Mouse (Mus musculus): ENCODE data around the gene Ubtd2. TPM values are rescaled to one million over a fixed set of nuclear protein-coding genes. Genes with fewer than 3 reads are reported as not detected.
"Not testable (repeated sequence)": the region's sequence is repeated elsewhere in the genome, so short reads cannot be mapped to it uniquely, and the experiment has no call there.

The Ubtd2 gene
- total RNA-seq, 2 experiments from 2014 or later = 46.9 to 54.9 TPM

GRCm38 (mm10) chr11:32503711-32504110, 48.5 kb downstream of the Ubtd2 start:
- DNase-seq (ENCODE audit: extremely low spot score in 1 of 2, low spot score in 2 of 2) = no peak
- intact Hi-C loops (cut with DNase I) = no loop called here

DNA sequence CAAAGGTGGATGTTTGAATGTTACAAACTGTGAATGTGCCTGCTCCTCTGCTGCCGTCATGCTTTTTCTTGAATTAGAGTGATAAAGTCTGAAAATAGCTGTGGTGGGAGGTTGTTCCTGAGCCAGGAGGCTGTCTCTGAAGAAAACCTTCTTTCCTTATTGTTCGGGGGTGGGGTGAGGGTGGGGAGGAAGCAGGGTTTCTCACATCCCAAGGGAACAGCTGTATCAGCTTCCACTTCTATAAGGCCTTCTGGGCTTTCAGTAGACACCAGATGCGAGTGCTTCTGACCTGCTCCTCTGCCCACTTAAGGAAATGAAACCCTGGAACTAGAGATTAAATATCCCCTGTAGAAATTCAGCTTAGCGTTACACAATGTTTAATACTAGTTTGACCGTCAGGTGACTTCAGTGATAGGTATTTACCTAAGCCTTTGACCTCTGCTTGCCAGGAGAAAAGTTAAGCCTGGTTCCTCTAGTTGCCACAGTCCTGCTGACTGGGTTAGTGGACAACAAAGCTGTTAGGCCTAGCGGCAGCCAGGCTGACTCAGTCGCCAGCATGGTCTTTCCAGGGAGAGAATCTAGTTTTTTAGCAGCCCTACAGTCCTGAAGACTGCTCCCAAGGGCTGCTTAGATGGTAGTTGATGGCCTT, 50.0 kb downstream of the Ubtd2 start:
- no peak for DNase-seq (ENCODE audit: extremely low spot score in 1 of 2, low spot score in 2 of 2)
- intact Hi-C loops (cut with DNase I) = no loop called here

GRCm38 (mm10) chr11:32510930-32511329, 55.8 kb downstream of the Ubtd2 start:
- intact Hi-C loops (cut with DNase I) = no loop called here
- DNase-seq (ENCODE audit: extremely low spot score in 1 of 2, low spot score in 2 of 2) = no peak

DNA sequence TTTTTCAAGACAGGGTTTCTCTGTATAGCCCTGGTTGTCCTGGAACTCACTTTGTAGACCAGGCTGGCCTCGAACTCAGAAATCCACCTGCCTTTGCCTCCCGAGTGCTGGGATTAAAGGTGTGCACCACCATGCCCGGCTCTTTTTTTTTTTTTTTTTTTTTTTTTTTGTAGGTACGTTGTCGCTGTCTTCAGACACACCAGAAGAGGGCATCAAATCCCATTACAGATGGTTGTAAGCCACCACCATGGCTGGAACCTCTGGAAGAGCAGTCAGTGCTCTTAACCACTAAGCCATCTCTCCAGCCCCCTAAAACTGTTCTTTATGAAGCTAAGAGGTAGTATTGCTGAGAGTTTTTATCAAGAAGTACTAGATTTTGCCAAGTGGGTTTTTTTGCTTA, 59.7 kb downstream of the Ubtd2 start:
- intact Hi-C loops (cut with DNase I); DNase-seq (ENCODE audit: extremely low spot score in 1 of 2, low spot score in 2 of 2): not testable (repeated sequence)

DNA sequence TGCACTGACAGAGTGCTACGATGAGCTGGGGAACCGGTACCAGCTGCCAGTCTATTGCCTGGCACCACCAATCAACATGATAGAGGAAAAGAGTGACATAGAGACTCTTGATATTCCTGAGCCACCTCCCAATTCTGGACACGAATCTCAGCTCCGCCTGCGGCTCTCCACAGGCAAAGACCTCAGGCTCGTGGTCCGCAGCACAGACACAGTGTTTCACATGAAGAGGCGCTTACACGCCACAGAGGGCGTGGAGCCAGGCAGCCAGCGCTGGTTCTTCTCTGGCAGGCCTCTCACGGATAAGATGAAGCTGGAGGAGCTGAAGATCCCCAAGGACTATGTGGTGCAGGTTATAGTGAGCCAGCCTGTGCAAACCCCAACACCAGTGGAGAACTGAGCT, 60.9 kb downstream of the Ubtd2 start:
- intact Hi-C loops (cut with DNase I) = no loop called here
- no peak for DNase-seq (ENCODE audit: extremely low spot score in 1 of 2, low spot score in 2 of 2)

DNA sequence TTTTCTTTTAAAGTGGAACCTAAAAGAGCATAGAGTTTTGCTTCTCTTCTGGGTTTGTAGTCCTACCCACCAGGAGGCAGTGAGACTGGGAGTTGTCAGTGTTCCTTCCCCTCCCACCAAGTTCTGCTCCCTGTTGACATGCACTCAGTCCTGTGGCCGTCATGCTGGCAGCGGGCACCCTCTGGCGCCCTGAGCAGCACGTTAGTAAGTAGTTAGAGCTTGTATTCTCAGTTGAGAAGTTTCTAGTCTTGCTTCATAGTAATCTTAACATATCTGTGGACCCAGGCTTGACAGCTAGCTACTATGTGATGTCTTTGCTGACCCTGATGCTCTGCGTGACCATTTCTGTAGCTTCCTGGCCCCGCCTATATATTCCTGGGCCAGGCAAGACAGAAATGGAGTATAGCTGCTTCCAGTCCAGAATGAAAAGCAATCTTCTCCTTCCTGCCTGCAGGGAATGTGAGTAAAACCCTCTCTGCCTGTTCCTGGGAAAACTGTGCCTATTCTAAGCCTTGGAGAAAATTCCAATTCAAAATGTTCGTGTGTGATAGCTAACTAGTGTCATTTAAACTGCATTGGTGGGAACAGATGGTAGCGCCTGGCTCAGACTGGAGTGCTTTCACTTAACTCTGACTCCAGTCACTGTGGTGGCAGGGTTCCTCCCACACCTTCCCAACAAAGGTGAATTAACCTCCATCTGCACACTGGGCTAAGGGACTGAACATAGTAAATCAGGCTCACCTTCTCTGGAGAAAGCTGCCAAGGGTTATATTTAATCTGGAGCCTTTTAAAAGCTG, 61.9 kb downstream of the Ubtd2 start:
- peak in 1 of 2 experiments; percentile 62 for DNase-seq (ENCODE audit: extremely low spot score in 1 of 2, low spot score in 2 of 2)
- intact Hi-C loops (cut with DNase I) = no loop called here

DNA sequence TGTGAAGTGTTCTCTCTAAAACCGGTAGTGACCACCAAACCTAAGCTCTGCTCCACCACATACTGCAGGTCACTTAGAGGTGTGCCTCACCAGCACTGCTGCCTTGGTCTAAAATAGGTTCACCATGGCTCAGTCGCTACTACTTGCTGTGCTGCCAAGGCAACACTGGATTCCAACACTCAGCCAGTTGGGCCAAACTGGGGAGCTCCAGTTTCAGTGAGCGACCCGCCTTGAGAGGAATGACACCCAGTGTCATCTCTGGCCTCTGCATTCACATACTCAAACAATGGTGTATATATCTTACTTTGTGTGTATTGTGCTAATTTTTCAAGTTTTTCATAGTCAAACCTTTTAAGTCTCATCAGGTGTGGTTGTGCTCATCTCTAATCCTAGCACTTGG, 63.6 kb downstream of the Ubtd2 start:
- DNase-seq (ENCODE audit: extremely low spot score in 1 of 2, low spot score in 2 of 2) = no peak
- intact Hi-C loops (cut with DNase I) = no loop called here

- intact Hi-C loops (cut with DNase I) = no loop called here
- no peak for DNase-seq (ENCODE audit: extremely low spot score in 1 of 2, low spot score in 2 of 2)
These were observed 64.2 kb downstream of the Ubtd2 start for GRCm38 (mm10) chr11:32519354-32519753.

DNA sequence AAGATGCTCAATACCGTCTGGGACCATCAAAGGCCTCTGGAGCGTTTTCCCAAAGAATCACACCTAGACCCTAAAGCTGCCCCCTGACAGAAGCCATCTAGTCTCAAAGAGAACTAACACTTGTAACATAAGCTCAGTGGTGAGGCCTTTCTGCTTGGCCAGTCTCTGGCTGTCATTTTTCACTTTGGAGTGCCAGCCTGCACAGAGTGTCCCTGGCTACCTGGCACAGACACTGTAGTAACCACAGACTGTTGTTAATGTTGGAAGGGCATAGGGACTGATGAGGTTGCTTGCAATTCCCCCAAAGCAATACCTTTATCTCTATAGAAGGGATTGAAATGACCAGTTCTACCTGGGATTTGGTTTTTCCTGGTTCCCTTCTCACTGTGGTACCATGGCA, 66.1 kb downstream of the Ubtd2 start:
- intact Hi-C loops (cut with DNase I) = no loop called here
- no peak for DNase-seq (ENCODE audit: extremely low spot score in 1 of 2, low spot score in 2 of 2)

GRCm38 (mm10) chr11:32524122-32524920, 69.2 kb downstream of the Ubtd2 start:
- intact Hi-C loops (cut with DNase I) = no loop called here
- DNase-seq (ENCODE audit: extremely low spot score in 1 of 2, low spot score in 2 of 2) = no peak

- intact Hi-C loops (cut with DNase I) = no loop called here
- DNase-seq (ENCODE audit: extremely low spot score in 1 of 2, low spot score in 2 of 2) = no peak
These were observed 71.8 kb downstream of the Ubtd2 start for GRCm38 (mm10) chr11:32527006-32527405.

DNA sequence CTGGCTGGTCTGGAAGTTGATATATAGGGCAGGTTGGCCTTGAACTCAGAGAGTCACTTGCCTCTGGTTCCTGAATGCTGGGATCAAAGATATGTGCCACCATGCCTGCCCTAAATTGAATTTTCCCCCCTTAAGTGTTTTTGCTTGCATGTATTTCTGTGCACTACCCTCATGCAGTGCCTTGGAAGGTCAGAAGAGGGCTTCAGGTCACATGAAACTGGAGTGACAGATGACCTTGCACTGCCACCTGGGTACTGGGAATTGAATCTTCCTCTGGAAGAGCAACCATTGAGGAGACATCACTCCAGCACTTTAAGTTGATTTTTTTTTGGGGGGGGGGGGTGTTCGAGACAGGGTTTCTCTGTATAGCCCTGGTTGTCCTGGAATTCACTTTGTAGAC, 75.0 kb downstream of the Ubtd2 start:
- no peak for DNase-seq (ENCODE audit: extremely low spot score in 1 of 2, low spot score in 2 of 2)
- intact Hi-C loops (cut with DNase I) = loop anchor here (5.0 kb wide), 1 partner anchor 57 kb away; no protein-coding TSS in a partner anchor

DNA sequence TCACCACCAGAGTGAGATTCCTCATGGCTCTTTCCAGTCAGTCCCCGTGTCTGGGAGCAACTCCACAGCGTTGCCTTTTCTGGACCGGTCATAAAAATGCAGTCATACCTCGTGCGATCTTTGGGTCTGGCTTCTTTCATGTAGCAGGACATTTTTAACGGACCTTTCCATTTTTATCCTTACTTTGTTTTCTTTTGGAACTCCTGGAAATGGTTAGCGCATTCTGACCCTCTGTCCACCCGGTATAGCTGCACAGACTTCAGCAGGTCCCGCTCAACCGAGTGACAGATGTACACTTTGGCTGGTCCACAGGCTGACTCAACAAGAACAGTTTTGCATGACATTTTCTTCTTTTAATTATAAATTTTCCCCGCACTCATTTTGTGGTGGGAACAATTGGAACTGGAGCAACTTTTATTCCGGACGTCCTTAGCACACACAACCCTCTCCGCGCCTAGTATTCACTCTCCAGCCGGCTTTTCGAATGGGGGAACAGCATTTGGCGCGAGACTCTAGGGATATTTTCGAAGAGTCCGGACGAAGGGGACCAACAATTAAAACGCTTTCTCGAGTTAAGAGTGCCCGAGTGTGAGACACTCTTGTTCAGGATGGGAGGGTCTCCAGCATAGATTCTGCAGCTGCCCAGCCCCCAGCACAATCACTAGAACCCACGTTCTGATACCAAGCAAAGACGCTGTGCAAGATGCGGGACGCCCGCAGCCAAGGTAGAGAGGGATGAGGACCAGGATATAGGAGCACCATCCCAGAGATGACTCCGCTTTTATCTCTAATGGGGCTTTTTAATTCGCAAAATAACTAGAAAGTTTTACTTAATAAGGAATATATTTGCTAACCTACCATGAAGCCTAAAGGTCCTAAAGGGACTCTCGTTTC, 76.9 kb downstream of the Ubtd2 start, which contains the start of gene Efcab9:
Gene Efcab9 (minus strand): TSS at position 211 of the 894 bp plus-strand sequence.
- intact Hi-C loops (cut with DNase I) = loop anchor here (5.0 kb wide), 1 partner anchor 55 kb away; no protein-coding TSS in a partner anchor
- no peak for DNase-seq (ENCODE audit: extremely low spot score in 1 of 2, low spot score in 2 of 2)

DNA sequence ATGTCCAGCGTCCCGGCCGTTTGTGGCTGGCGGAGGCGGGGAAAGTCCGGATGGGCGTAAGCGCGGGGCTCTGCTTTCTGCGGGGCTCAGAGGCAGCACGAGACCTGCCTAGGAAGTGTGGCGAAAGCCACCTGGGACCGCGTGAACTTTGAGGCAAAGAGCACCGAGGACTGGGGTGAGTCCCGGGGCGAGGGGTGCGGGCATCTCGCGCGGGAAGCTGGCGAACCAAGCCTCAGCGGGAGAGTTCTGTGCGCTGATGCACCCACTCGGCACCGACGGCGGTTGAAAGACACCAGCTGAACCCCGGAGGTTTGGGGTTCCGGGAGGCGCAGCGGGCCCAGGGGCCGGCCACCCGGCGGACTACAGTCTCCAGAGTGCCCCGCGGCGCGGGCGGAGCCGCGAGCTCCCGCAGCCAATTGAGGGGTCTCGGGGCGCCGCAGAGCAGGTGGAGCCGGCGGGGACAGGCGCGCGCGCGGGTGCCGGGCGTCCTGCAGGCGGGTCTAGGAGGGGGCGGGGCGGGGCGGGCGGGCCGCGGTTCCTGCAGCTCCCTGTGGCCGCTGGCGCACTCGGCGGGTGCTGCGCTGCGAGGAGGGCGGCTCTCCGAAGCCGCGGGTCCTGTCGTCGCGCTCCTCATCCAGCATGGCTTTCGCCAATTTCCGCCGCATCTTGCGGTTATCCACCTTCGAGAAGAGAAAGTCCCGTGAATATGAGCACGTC, 77.8 kb downstream of the Ubtd2 start, which contains the start of gene Stk10:
Gene Stk10 (plus strand): TSS at position 541 of the 717 bp plus-strand sequence.
- intact Hi-C loops (cut with DNase I) = loop anchor here (5.0 kb wide), 1 partner anchor 54 kb away; no protein-coding TSS in a partner anchor
- DNase-seq (ENCODE audit: extremely low spot score in 1 of 2, low spot score in 2 of 2) = peak; percentile 87 to 94

GRCm38 (mm10) chr11:32533482-32534261, 78.5 kb downstream of the Ubtd2 start:
- intact Hi-C loops (cut with DNase I) = loop anchor here (5.0 kb wide), 1 partner anchor 54 kb away; no protein-coding TSS in a partner anchor
- DNase-seq (ENCODE audit: extremely low spot score in 1 of 2, low spot score in 2 of 2) = peak; percentile 16 to 63

- intact Hi-C loops (cut with DNase I) = loop anchor here (5.0 kb wide), 1 partner anchor 53 kb away; no protein-coding TSS in a partner anchor
- DNase-seq (ENCODE audit: extremely low spot score in 1 of 2, low spot score in 2 of 2) = no peak
These were observed 79.4 kb downstream of the Ubtd2 start for GRCm38 (mm10) chr11:32534453-32535075.
